Mouse (Mus musculus): Measurements from ENCODE around the gene Slc11a2. TPM values are rescaled to one million over a fixed set of nuclear protein-coding genes. Genes with fewer than 3 reads are reported as not detected.
A peak's percentile ranks its signal among the peaks of the same experiment; 100 is the strongest.

Slc11a2 gene
- polyA plus RNA-seq, 1 experiment from 2014 or later: 22.3 TPM

GRCm38 (mm10) chr15:100461646-100462045 is 36.8 kb upstream of the Slc11a2 start:
- 66% methylated on average over 9 of the region's 9 CpGs for WGBS
- ATAC-seq (ENCODE audit: low read depth): no peak
- H3K4me2 ChIP-seq (ENCODE audit: low read depth, low read length): no peak overlapping the region
- H3K27ac ChIP-seq (ENCODE audit: low read length): no peak overlapping the region
- H3K27me3 ChIP-seq (ENCODE audit: control insufficient read depth, insufficient read depth, low read depth, low read length): no peaks in the 10 kb centered on the region; the same call in 1 of the 2 replicates
- H3K36me3 ChIP-seq (ENCODE audit: control insufficient read depth, insufficient read depth, low read length): no peaks in the 10 kb centered on the region
- no peaks in the 10 kb centered on the region for H3K9me3 ChIP-seq (ENCODE audit: control insufficient read depth, low read length)
- H3K4me3 ChIP-seq (ENCODE audit: low read length): no peak overlapping the region
- no peaks in the 10 kb centered on the region for H3K4me1 ChIP-seq (replicated peaks; ENCODE audit: control insufficient read depth, insufficient read depth, low read length)
- no peak overlapping the region for H3K9ac ChIP-seq (ENCODE audit: low read length)

DNA sequence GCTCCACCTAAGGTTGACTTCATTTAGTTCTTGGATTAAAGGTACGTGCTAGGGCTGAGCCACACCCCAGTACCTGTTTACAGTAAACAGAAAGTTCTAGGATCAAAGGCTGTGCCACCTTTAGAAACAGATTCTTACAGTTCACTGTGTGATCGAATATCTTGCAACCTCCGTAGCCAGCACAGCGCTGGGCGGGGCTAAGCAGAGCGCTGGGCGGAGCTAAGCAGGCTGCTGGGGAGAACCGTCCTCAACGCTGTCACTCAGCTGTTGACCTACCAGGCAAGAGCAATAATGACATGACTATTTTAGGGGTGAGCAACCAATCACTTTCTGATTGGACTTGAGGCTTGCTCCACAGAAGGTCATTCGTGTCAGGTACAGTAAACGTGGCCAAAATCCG is 36.1 kb upstream of the Slc11a2 start:
- H3K4me3 ChIP-seq (ENCODE audit: low read length): 0 out of 2 replicates have a peak overlapping the region, but pooled peaks have one; percentile 4
- 6% methylated on average over 12 of the region's 12 CpGs for WGBS
- peak; percentile 62; the same call in 1 of the 2 replicates for ATAC-seq (ENCODE audit: low read depth)
- H3K36me3 ChIP-seq (ENCODE audit: control insufficient read depth, insufficient read depth, low read length): no peaks in the 10 kb centered on the region
- peak overlapping the region; percentile 45 for H3K4me2 ChIP-seq (ENCODE audit: low read depth, low read length)
- H3K27ac ChIP-seq (ENCODE audit: low read length): no peak overlapping the region
- no peaks in the 10 kb centered on the region for H3K9me3 ChIP-seq (ENCODE audit: control insufficient read depth, low read length)
- H3K27me3 ChIP-seq (ENCODE audit: control insufficient read depth, insufficient read depth, low read depth, low read length): no peaks in the 10 kb centered on the region; the same call in 1 of the 2 replicates
- no peak overlapping the region for H3K9ac ChIP-seq (ENCODE audit: low read length)
- no peaks in the 10 kb centered on the region for H3K4me1 ChIP-seq (replicated peaks; ENCODE audit: control insufficient read depth, insufficient read depth, low read length)

- H3K4me2 ChIP-seq (ENCODE audit: low read depth, low read length): no peak overlapping the region
- WGBS: 36% methylated on average over 10 of the region's 10 CpGs
- no peak for ATAC-seq (ENCODE audit: low read depth)
- no peak overlapping the region for H3K4me3 ChIP-seq (ENCODE audit: low read length)
- no peaks in the 10 kb centered on the region for H3K9me3 ChIP-seq (ENCODE audit: control insufficient read depth, low read length)
- no peaks in the 10 kb centered on the region for H3K4me1 ChIP-seq (replicated peaks; ENCODE audit: control insufficient read depth, insufficient read depth, low read length)
- H3K27ac ChIP-seq (ENCODE audit: low read length): no peak overlapping the region
- no peaks in the 10 kb centered on the region for H3K36me3 ChIP-seq (ENCODE audit: control insufficient read depth, insufficient read depth, low read length)
- no peaks in the 10 kb centered on the region; the same call in 1 of the 2 replicates for H3K27me3 ChIP-seq (ENCODE audit: control insufficient read depth, insufficient read depth, low read depth, low read length)
- H3K9ac ChIP-seq (ENCODE audit: low read length): no peak overlapping the region
These were observed 33.2 kb upstream of the Slc11a2 start for GRCm38 (mm10) chr15:100458055-100458454.

DNA sequence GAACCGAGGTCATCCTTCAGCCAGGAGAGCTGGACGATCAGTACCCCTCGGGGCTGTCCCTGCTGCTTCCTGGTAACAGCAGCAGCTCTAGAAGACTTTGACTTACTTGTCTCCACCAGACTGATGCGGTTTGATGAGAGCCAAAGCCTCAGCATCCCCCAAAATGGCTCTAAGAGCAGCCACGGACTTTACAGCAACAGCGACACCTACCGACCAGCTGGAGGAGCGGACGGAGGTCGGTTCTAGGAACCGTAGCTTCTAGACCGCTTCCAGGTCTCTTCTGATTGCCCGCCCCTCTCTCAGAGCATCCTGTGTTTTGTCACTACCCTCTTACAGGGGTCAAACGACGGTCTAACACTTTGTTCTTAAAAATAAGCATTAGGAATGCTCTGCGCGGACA is 32.5 kb upstream of the Slc11a2 start:
- 7% methylated on average over 17 of the region's 17 CpGs for WGBS
- no peaks in the 10 kb centered on the region for H3K9me3 ChIP-seq (ENCODE audit: control insufficient read depth, low read length)
- no peak overlapping the region for H3K4me3 ChIP-seq (ENCODE audit: low read length)
- H3K36me3 ChIP-seq (ENCODE audit: control insufficient read depth, insufficient read depth, low read length): no peaks in the 10 kb centered on the region
- peak; percentile 68; the same call in 1 of the 2 replicates for ATAC-seq (ENCODE audit: low read depth)
- no peak overlapping the region for H3K9ac ChIP-seq (ENCODE audit: low read length)
- no peaks in the 10 kb centered on the region for H3K4me1 ChIP-seq (replicated peaks; ENCODE audit: control insufficient read depth, insufficient read depth, low read length)
- no peak overlapping the region for H3K27ac ChIP-seq (ENCODE audit: low read length)
- no peaks in the 10 kb centered on the region; the same call in 1 of the 2 replicates for H3K27me3 ChIP-seq (ENCODE audit: control insufficient read depth, insufficient read depth, low read depth, low read length)
- no peak overlapping the region for H3K4me2 ChIP-seq (ENCODE audit: low read depth, low read length)

DNA sequence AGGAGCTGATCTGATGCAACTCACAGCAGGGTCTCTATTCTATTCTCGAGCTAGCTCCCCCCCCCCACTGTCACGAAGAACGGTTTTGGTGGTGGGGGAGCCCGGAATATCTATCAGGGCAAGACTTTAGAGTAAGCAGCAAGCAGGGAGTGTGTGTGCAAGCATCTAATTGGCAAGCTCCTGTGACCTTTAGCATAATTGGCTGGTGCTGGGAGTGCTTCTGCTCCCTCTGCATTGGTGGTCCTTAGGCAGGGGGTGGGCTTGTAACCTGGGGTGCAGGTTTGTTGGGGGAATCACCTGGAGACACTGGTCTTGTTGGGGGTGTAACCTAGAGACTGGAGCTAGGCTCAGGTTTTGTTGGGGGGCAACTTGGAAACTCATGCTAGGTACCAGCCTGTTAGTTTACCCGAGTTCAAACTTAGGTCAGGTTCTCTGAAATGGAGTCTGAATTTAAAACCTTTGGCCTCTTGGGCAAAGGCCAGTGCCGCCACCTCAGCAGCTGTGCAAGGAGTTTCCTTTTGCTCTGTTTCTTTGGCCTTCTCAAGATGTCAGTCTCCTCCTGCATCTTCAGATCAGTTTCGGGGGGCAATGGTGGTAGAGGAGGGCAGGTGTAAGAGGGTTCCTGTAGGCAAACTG is 31.6 kb upstream of the Slc11a2 start:
- H3K4me1 ChIP-seq (replicated peaks; ENCODE audit: control insufficient read depth, insufficient read depth, low read length): no peaks in the 10 kb centered on the region
- no peaks in the 10 kb centered on the region for H3K9me3 ChIP-seq (ENCODE audit: control insufficient read depth, low read length)
- no peak overlapping the region for H3K4me2 ChIP-seq (ENCODE audit: low read depth, low read length)
- 72% methylated on average over 7 of the region's 7 CpGs for WGBS
- no peak overlapping the region for H3K27ac ChIP-seq (ENCODE audit: low read length)
- H3K4me3 ChIP-seq (ENCODE audit: low read length): no peak overlapping the region
- H3K36me3 ChIP-seq (ENCODE audit: control insufficient read depth, insufficient read depth, low read length): no peaks in the 10 kb centered on the region
- H3K27me3 ChIP-seq (ENCODE audit: control insufficient read depth, insufficient read depth, low read depth, low read length): no peaks in the 10 kb centered on the region; the same call in 1 of the 2 replicates
- ATAC-seq (ENCODE audit: low read depth): no peak
- H3K9ac ChIP-seq (ENCODE audit: low read length): no peak overlapping the region

DNA sequence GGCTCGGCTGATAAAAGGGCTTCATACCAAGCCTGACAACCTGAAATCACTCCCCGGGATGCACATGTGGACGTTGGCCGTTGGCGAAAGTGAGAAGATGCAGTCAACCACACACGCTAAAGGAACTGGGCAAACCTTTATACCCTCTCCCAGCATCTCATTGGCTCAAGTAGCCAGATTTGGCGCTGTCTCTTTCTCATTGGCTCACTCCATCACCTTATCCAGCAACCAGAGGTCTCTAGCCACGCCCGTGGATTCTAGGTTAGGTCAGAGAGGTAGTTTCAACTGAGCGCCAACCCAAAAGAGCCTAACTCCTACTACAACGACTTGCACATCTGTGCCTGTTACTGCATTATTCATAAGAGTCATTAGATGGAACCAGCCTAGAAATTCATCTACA is 27.6 kb upstream of the Slc11a2 start:
- no peak overlapping the region for H3K27ac ChIP-seq (ENCODE audit: low read length)
- no peaks in the 10 kb centered on the region for H3K36me3 ChIP-seq (ENCODE audit: control insufficient read depth, insufficient read depth, low read length)
- no peak overlapping the region for H3K4me3 ChIP-seq (ENCODE audit: low read length)
- no peak for ATAC-seq (ENCODE audit: low read depth)
- no peak overlapping the region for H3K4me2 ChIP-seq (ENCODE audit: low read depth, low read length)
- H3K9ac ChIP-seq (ENCODE audit: low read length): no peak overlapping the region
- H3K4me1 ChIP-seq (replicated peaks; ENCODE audit: control insufficient read depth, insufficient read depth, low read length): no peaks in the 10 kb centered on the region
- 77% methylated on average over 11 of the region's 11 CpGs for WGBS
- no peaks in the 10 kb centered on the region for H3K9me3 ChIP-seq (ENCODE audit: control insufficient read depth, low read length)
- no peaks in the 10 kb centered on the region for H3K27me3 ChIP-seq (ENCODE audit: control insufficient read depth, insufficient read depth, low read depth, low read length)

DNA sequence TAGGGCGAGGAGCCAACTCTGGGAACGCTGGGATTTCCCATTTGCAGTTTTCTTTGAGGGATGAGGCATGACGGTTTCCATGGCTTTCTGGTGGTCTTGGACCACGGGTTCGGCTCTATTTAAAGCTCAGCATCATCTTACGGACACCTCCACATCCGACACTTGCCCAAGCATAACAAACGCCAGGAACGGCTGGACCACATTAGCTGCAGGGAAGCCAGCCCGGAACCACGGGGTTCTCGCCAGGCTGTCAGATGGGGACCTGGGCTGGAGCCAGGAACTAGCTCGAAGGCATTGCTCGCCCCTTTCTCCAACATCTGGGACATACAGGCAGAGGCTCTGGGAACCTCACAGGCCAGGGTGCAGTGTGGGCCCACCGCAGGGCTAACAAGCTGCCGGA is 26.4 kb upstream of the Slc11a2 start:
- Histone ChIP-seq H3K4me1 (replicated peaks; ENCODE audit: control insufficient read depth, insufficient read depth, low read length) (no peaks in the 10 kb centered on the region), H3K4me2 (ENCODE audit: low read depth, low read length) (no peak overlapping the region), H3K27me3 (ENCODE audit: control insufficient read depth, insufficient read depth, low read depth, low read length) (no peaks in the 10 kb centered on the region), H3K9ac (ENCODE audit: low read length) (no peak overlapping the region), H3K36me3 (ENCODE audit: control insufficient read depth, insufficient read depth, low read length) (no peaks in the 10 kb centered on the region), H3K4me3 (ENCODE audit: low read length) (no peak overlapping the region), H3K27ac (ENCODE audit: low read length) (no peak overlapping the region), H3K9me3 (ENCODE audit: control insufficient read depth, low read length) (no peaks in the 10 kb centered on the region)
- ATAC-seq (ENCODE audit: low read depth): peak; percentile 76
- 51% methylated on average over 16 of the region's 16 CpGs for WGBS

- Histone ChIP-seq H3K27ac (ENCODE audit: low read length) (no peak overlapping the region), H3K9ac (ENCODE audit: low read length) (no peak overlapping the region), H3K4me1 (replicated peaks; ENCODE audit: control insufficient read depth, insufficient read depth, low read length) (no peaks in the 10 kb centered on the region), H3K9me3 (ENCODE audit: control insufficient read depth, low read length) (no peaks in the 10 kb centered on the region), H3K4me2 (ENCODE audit: low read depth, low read length) (no peak overlapping the region), H3K4me3 (ENCODE audit: low read length) (no peak overlapping the region), H3K36me3 (ENCODE audit: control insufficient read depth, insufficient read depth, low read length) (no peaks in the 10 kb centered on the region), H3K27me3 (ENCODE audit: control insufficient read depth, insufficient read depth, low read depth, low read length) (no peaks in the 10 kb centered on the region)
- ATAC-seq (ENCODE audit: low read depth): no peak
- WGBS: 84% methylated on average over 3 of the region's 3 CpGs
These were observed 24.6 kb upstream of the Slc11a2 start for GRCm38 (mm10) chr15:100449495-100449894.

DNA sequence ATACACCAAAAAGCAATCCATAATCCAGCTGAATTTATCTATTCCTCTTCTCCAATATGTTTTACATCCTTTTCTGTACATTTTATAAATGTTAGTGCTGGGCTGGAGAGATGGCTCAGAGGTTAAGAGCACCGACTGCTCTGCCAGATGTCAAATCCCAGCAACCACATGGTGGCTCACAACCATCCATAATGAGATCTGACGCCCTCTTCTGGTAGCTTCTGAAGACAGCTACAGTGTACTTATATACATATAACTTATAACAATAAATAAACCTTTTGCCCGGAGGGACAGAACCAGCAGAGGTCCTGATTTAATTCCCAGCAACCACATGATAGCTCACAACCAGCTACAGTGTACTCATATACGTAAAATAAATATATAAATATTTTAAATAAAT is 23.7 kb upstream of the Slc11a2 start:
- no peak for ATAC-seq (ENCODE audit: low read depth)
- Histone ChIP-seq H3K27me3 (ENCODE audit: control insufficient read depth, insufficient read depth, low read depth, low read length) (no peaks in the 10 kb centered on the region), H3K4me1 (replicated peaks; ENCODE audit: control insufficient read depth, insufficient read depth, low read length) (peaks cover 6% of the 10 kb centered on the region; the same call in 1 of the 2 replicates), H3K36me3 (ENCODE audit: control insufficient read depth, insufficient read depth, low read length) (no peaks in the 10 kb centered on the region), H3K27ac (ENCODE audit: low read length) (no peak overlapping the region), H3K9ac (ENCODE audit: low read length) (no peak overlapping the region), H3K9me3 (ENCODE audit: control insufficient read depth, low read length) (no peaks in the 10 kb centered on the region), H3K4me2 (ENCODE audit: low read depth, low read length) (no peak overlapping the region), H3K4me3 (ENCODE audit: low read length) (no peak overlapping the region)
- 62% methylated on average over 4 of the region's 4 CpGs for WGBS

All from lung, embryonic 16.5 days (tissue).